Mouse (Mus musculus): Measurements from ENCODE around the gene Tenm2. TPM values are rescaled to one million over a fixed set of nuclear protein-coding genes. Genes with fewer than 3 reads are reported as not detected.

Tenm2 gene
- polyA plus RNA-seq, 1 experiment from 2014 or later = 0.95 TPM

DNA sequence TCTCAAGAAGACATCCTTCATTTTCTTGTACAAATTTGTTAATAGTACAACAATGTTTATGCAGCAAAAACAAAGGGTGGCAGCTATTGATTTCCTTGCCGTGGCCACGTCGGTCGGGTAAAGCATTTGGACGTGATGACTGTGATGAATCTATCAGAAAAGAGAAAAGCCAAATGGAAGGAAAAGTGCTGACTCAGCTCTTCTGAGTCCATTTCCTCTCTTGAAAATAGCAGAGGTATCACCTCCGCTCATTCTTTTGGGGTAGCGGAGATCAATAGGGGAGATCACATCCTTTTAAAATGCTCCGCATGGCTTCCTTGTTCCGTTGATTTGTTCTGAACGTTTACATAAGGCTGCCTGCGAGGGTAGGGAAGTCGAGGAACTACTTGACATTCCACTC lies 1090.7 kb downstream of the Tenm2 start:
- H3K9ac ChIP-seq (ENCODE audit: low read depth, low read length) = no peak overlapping the region
- no peaks in the 10 kb centered on the region for H3K4me1 ChIP-seq (ENCODE audit: control insufficient read depth, insufficient read depth, low read length)
- H3K4me3 ChIP-seq (ENCODE audit: low read length) = no peak overlapping the region
- H3K27ac ChIP-seq (ENCODE audit: low read depth, low read length) = no peak overlapping the region
- 63% methylated on average over 12 of the region's 12 CpGs for WGBS
- H3K27me3 ChIP-seq (ENCODE audit: control insufficient read depth, insufficient read depth, low read length) = no peaks in the 10 kb centered on the region
- H3K36me3 ChIP-seq (ENCODE audit: control insufficient read depth, insufficient read depth, low read length) = no peaks in the 10 kb centered on the region
- H3K4me2 ChIP-seq (replicated peaks; ENCODE audit: low read depth, low read length) = no peak overlapping the region
- ATAC-seq (ENCODE audit: low FRiP score, low TSS enrichment) = no peak
- H3K9me3 ChIP-seq (ENCODE audit: control insufficient read depth, low read length) = no peaks in the 10 kb centered on the region

DNA sequence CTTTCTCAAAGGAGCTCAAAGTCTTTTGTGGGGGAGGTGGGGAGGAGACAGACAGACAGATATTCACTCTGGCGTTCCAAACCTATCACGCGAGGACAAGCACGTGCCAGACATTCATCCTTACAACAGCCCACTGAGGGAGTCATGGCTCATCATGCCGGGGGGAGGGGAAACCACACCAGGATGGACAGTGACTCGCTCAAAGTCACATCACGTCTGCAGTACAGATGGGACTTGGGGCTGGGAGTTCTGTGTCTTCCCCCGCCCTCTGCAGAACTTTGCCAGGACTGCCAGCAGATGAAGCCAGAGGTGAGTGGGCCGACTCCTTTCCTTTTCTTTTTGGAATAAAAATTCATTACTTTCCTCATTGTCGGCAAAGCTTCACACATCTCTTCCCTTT lies 1095.4 kb downstream of the Tenm2 start:
- H3K9me3 ChIP-seq (ENCODE audit: control insufficient read depth, low read length) = no peaks in the 10 kb centered on the region
- no peak overlapping the region for H3K27ac ChIP-seq (ENCODE audit: low read depth, low read length)
- 83% methylated on average over 10 of the region's 10 CpGs for WGBS
- no peaks in the 10 kb centered on the region for H3K36me3 ChIP-seq (ENCODE audit: control insufficient read depth, insufficient read depth, low read length)
- H3K9ac ChIP-seq (ENCODE audit: low read depth, low read length) = no peak overlapping the region
- peak; percentile 35; the same call in 1 of the 2 replicates for ATAC-seq (ENCODE audit: low FRiP score, low TSS enrichment)
- H3K4me2 ChIP-seq (replicated peaks; ENCODE audit: low read depth, low read length) = no peak overlapping the region
- H3K4me1 ChIP-seq (ENCODE audit: control insufficient read depth, insufficient read depth, low read length) = peaks cover 3% of the 10 kb centered on the region; the same call in 1 of the 2 replicates
- H3K27me3 ChIP-seq (ENCODE audit: control insufficient read depth, insufficient read depth, low read length) = no peaks in the 10 kb centered on the region
- no peak overlapping the region for H3K4me3 ChIP-seq (ENCODE audit: low read length)

DNA sequence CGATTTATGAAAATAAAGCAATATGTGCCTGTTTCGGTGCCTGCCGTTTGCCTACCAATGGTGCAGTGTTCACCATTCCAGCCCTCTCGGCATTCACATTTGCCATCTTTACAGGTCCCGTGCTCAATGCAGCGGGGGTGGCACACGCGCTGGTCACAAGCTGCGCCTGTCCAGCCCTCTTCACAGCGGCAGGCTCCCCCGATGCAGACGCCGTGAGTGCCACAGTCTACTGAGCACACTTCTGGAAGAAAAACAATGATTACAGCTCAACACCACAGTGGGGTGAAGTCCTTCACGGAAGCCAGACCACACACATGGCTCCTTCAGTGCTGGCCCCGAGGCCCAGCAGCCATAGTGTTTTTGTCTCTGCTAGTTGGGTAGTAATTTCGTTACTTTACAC lies 1096.2 kb downstream of the Tenm2 start:
- Histone ChIP-seq H3K27ac (ENCODE audit: low read depth, low read length) (no peak overlapping the region), H3K36me3 (ENCODE audit: control insufficient read depth, insufficient read depth, low read length) (no peaks in the 10 kb centered on the region), H3K4me1 (ENCODE audit: control insufficient read depth, insufficient read depth, low read length) (peaks cover 3% of the 10 kb centered on the region; the same call in 1 of the 2 replicates), H3K9ac (ENCODE audit: low read depth, low read length) (no peak overlapping the region; the same call in 1 of the 2 replicates), H3K9me3 (ENCODE audit: control insufficient read depth, low read length) (no peaks in the 10 kb centered on the region), H3K4me2 (replicated peaks; ENCODE audit: low read depth, low read length) (no peak overlapping the region), H3K27me3 (ENCODE audit: control insufficient read depth, insufficient read depth, low read length) (no peaks in the 10 kb centered on the region), H3K4me3 (ENCODE audit: low read length) (no peak overlapping the region)
- ATAC-seq (ENCODE audit: low FRiP score, low TSS enrichment) = peak; percentile 78; the same call in 1 of the 2 replicates
- 40% methylated on average over 16 of the region's 16 CpGs for WGBS

DNA sequence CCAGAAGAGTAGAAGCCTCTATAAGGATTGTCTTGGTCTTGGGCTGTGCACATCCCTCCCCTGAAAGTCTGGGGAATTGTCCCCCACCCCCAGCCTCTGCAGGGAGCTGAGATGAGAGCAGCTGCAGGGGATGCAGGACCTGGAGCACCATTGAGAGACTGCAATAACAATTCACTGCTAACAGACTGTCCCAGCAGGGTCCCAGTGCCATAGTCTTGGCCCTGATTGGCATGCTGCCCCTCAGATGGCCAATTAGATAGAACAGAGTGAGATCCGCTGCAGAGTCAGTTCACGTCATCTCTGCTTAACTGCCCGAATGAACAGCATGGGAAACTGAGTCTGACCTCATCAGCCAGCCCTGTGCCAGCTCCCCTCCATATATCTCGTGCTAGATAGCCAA lies 1097.9 kb downstream of the Tenm2 start:
- WGBS = 69% methylated on average over 4 of the region's 4 CpGs
- H3K36me3 ChIP-seq (ENCODE audit: control insufficient read depth, insufficient read depth, low read length) = no peaks in the 10 kb centered on the region
- peaks cover 3% of the 10 kb centered on the region; the same call in 1 of the 2 replicates for H3K4me1 ChIP-seq (ENCODE audit: control insufficient read depth, insufficient read depth, low read length)
- H3K9ac ChIP-seq (ENCODE audit: low read depth, low read length) = no peak overlapping the region
- no peak overlapping the region for H3K4me2 ChIP-seq (replicated peaks; ENCODE audit: low read depth, low read length)
- H3K9me3 ChIP-seq (ENCODE audit: control insufficient read depth, low read length) = no peaks in the 10 kb centered on the region
- no peaks in the 10 kb centered on the region for H3K27me3 ChIP-seq (ENCODE audit: control insufficient read depth, insufficient read depth, low read length)
- no peak overlapping the region for H3K4me3 ChIP-seq (ENCODE audit: low read length)
- H3K27ac ChIP-seq (ENCODE audit: low read depth, low read length) = no peak overlapping the region
- ATAC-seq (ENCODE audit: low FRiP score, low TSS enrichment) = no peak

DNA sequence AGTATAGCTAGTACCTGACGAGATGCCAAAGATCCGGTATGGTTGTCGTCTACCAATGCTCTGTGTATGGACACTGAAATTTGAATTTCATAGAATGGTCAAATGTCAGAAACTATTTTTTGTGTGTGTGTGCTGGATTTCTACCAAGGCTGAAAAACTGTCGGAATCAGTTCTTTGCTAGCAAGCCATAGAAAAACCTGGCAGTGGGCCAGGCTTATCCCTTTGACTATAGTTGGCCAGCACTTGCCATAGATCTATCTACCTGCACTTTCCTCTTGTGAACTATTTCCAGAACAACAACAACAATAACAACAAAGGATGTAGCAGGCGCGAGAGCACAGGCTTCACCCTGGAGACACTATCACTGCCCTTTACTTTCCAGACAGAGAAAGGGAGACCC lies 1098.5 kb downstream of the Tenm2 start:
- WGBS = 86% methylated on average over 6 of the region's 6 CpGs
- H3K4me3 ChIP-seq (ENCODE audit: low read length) = no peak overlapping the region
- H3K9ac ChIP-seq (ENCODE audit: low read depth, low read length) = no peak overlapping the region
- no peaks in the 10 kb centered on the region for H3K36me3 ChIP-seq (ENCODE audit: control insufficient read depth, insufficient read depth, low read length)
- H3K27ac ChIP-seq (ENCODE audit: low read depth, low read length) = no peak overlapping the region
- H3K27me3 ChIP-seq (ENCODE audit: control insufficient read depth, insufficient read depth, low read length) = no peaks in the 10 kb centered on the region
- H3K4me1 ChIP-seq (ENCODE audit: control insufficient read depth, insufficient read depth, low read length) = peaks cover 3% of the 10 kb centered on the region; the same call in 1 of the 2 replicates
- no peaks in the 10 kb centered on the region for H3K9me3 ChIP-seq (ENCODE audit: control insufficient read depth, low read length)
- no peak for ATAC-seq (ENCODE audit: low FRiP score, low TSS enrichment)
- no peak overlapping the region for H3K4me2 ChIP-seq (replicated peaks; ENCODE audit: low read depth, low read length)

DNA sequence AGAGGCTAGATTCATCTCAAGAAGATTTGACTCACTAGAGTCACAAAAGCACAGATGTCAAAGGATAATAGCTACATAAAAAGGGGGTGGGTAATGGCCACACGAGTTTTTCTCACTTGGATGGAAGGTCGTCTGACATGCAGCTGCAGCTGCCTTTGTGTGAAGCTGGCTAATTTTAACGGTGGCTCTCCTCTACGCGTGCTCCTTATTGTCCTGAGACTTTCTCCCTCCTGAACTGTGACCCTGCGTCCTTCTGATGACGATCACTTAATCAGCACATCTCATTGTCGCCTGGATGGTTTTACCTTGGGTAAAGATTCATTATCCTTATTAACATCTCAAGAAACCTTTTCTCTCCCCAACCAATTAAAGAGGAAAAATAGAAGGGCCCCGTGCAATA lies 1101.1 kb downstream of the Tenm2 start:
- no peak overlapping the region for H3K4me2 ChIP-seq (replicated peaks; ENCODE audit: low read depth, low read length)
- ATAC-seq (ENCODE audit: low FRiP score, low TSS enrichment) = no peak
- H3K36me3 ChIP-seq (ENCODE audit: control insufficient read depth, insufficient read depth, low read length) = no peaks in the 10 kb centered on the region
- H3K4me1 ChIP-seq (ENCODE audit: control insufficient read depth, insufficient read depth, low read length) = peaks cover 3% of the 10 kb centered on the region; the same call in 1 of the 2 replicates
- 31% methylated on average over 9 of the region's 9 CpGs for WGBS
- no peak overlapping the region for H3K4me3 ChIP-seq (ENCODE audit: low read length)
- H3K27ac ChIP-seq (ENCODE audit: low read depth, low read length) = no peak overlapping the region
- no peak overlapping the region for H3K9ac ChIP-seq (ENCODE audit: low read depth, low read length)
- H3K9me3 ChIP-seq (ENCODE audit: control insufficient read depth, low read length) = no peaks in the 10 kb centered on the region
- H3K27me3 ChIP-seq (ENCODE audit: control insufficient read depth, insufficient read depth, low read length) = no peaks in the 10 kb centered on the region

DNA sequence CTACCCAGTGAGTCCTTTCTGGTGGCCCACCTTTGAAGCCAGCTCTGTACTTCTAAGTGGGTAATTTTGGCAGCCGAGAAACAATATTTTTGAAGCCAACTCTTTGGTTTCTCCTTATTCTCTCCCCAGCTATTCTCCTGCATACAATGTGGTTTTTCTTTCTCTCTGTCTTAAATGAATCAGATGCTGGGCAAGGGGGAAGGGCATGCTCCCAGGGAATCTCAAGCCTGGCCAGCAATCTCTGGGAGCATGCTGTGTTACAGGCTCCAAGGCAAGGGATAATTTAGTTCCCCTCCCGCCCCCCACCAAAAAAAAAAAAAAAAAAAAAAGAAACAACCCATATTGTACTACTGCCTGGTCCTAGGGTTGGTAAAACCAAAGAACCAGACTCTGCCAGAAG lies 1112.5 kb downstream of the Tenm2 start:
- Histone ChIP-seq H3K4me1 (ENCODE audit: control insufficient read depth, insufficient read depth, low read length) (no peaks in the 10 kb centered on the region), H3K27me3 (ENCODE audit: control insufficient read depth, insufficient read depth, low read length) (no peaks in the 10 kb centered on the region), H3K4me2 (replicated peaks; ENCODE audit: low read depth, low read length) (no peak overlapping the region), H3K27ac (ENCODE audit: low read depth, low read length) (no peak overlapping the region), H3K4me3 (ENCODE audit: low read length) (no peak overlapping the region), H3K9ac (ENCODE audit: low read depth, low read length) (no peak overlapping the region), H3K9me3 (ENCODE audit: control insufficient read depth, low read length) (no peaks in the 10 kb centered on the region), H3K36me3 (ENCODE audit: control insufficient read depth, insufficient read depth, low read length) (no peaks in the 10 kb centered on the region)
- 62% methylated on average over 2 of the region's 2 CpGs for WGBS
- ATAC-seq (ENCODE audit: low FRiP score, low TSS enrichment) = no peak

DNA sequence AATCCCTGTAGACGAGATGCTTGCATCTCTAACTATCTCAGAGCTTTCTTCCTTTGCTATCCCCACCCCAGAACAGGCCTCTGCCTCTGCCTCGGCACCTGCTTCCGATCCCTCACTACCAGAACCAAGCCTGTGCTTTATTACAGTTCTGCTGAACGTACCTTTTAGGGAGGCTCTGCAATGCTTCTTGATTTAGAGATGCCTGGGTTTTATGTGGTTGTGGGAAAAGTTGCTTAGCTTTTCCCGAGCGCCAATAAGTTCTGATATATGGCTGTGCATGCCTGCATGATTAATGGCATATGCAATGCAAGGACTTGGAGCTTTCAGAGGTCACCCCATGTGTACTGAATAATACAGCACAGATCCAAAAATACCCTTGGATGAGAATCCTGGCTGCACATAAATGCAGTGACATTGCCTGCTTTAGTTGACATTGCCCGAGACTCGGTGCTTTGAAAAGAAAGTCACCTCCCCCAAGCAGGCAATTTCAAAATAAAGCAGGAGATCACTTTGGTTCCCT lies 1114.3 kb downstream of the Tenm2 start:
- ATAC-seq (ENCODE audit: low FRiP score, low TSS enrichment) = no peak
- no peak overlapping the region for H3K4me3 ChIP-seq (ENCODE audit: low read length)
- H3K9ac ChIP-seq (ENCODE audit: low read depth, low read length) = no peak overlapping the region

DNA sequence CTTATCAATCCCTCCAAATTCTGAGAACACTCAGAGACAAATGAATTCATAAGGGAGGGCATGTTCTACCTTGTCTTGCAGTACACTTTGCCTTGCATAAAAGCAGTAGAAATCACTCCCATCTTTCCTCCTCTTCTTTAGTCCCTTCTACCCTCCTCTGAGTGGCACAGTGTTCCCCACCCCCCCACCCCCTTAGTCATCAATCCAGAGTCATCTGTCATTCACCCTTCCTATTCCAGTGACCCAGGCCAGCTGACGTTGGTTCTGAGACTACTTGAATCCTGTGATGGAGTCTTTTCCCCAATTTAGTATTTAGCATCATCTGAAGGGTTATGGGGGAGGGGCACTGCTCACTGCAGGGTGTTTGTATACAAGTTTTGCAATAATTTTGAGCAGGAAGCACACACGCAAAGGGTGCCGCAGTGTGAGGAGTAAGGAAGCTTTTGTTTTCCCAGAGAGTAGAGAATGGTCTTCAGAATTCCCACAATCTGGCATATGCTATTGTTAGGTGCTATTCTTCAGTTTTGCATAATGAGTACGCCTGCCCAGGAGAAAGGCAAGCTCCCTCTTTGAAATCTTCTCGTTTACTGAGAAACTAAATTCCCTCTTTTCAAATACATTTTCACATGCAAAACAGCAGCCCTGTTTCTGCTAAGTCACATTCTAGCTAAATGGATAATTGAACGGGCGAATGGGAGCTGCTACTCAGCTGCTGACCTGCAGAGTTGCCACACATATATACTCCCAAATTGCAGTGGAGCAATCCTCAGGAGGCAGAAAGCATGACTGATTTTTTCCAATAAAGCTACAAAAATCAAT lies 1115.0 kb downstream of the Tenm2 start:
- no peak for ATAC-seq (ENCODE audit: low FRiP score, low TSS enrichment)
- H3K9me3 ChIP-seq (ENCODE audit: control insufficient read depth, low read length) = no peaks in the 10 kb centered on the region
- no peaks in the 10 kb centered on the region for H3K27me3 ChIP-seq (ENCODE audit: control insufficient read depth, insufficient read depth, low read length)
- no peaks in the 10 kb centered on the region for H3K4me1 ChIP-seq (ENCODE audit: control insufficient read depth, insufficient read depth, low read length)
- no peak overlapping the region for H3K27ac ChIP-seq (ENCODE audit: low read depth, low read length)
- no peak overlapping the region for H3K4me2 ChIP-seq (replicated peaks; ENCODE audit: low read depth, low read length)
- H3K9ac ChIP-seq (ENCODE audit: low read depth, low read length) = no peak overlapping the region
- H3K4me3 ChIP-seq (ENCODE audit: low read length) = no peak overlapping the region
- no peaks in the 10 kb centered on the region for H3K36me3 ChIP-seq (ENCODE audit: control insufficient read depth, insufficient read depth, low read length)
- WGBS = 54% methylated on average over 7 of the region's 7 CpGs

More for the DNA sequence above, 1114.3 kb downstream of the Tenm2 start:
- H3K4me1 ChIP-seq (ENCODE audit: control insufficient read depth, insufficient read depth, low read length) = no peaks in the 10 kb centered on the region
- H3K36me3 ChIP-seq (ENCODE audit: control insufficient read depth, insufficient read depth, low read length) = no peaks in the 10 kb centered on the region
- H3K27me3 ChIP-seq (ENCODE audit: control insufficient read depth, insufficient read depth, low read length) = no peaks in the 10 kb centered on the region
- no peak overlapping the region for H3K4me2 ChIP-seq (replicated peaks; ENCODE audit: low read depth, low read length)
- 43% methylated on average over 8 of the region's 8 CpGs for WGBS
- H3K27ac ChIP-seq (ENCODE audit: low read depth, low read length) = no peak overlapping the region
- H3K9me3 ChIP-seq (ENCODE audit: control insufficient read depth, low read length) = no peaks in the 10 kb centered on the region
